Mouse (Mus musculus) left cerebral cortex, postnatal 25 days (tissue): Measurements from ENCODE around the gene Cd6. TPM values are rescaled to one million over a fixed set of nuclear protein-coding genes. Genes with fewer than 3 reads are reported as not detected.

ENCODE experiments used
- DNase-seq, 2 experiments: peaks; one replicate each; pipeline ENCODE4 v3.0.0; 2022; ENCODE audit warnings: low spot score in 2 of 2, mixed read lengths in 1 of 2
- intact Hi-C: fragments of 180-260 bp; cut with DNase I; formaldehyde crosslinking; loops from one replicate; pipeline ENCODE4 v1.15.1; 2025
- total RNA-seq, 2 experiments: library from RNA; stranded (reverse); gene quantifications; 2 replicates each; pipeline ENCODE4 v1.2.3; 2021

Gene Cd6
- total RNA-seq, 2 experiments from 2014 or later: 1.9 to 3.3 TPM

GRCm38 (mm10) chr19:10841721-10842626 lies 12.1 kb upstream of the Cd6 start:
- peak in 1 of 2 experiments; percentile 42 for DNase-seq
- intact Hi-C loops: no loop called here

GRCm38 (mm10) chr19:10839010-10839892 lies 9.4 kb upstream of the Cd6 start, which contains the start of gene Slc15a3:
TSS of gene Slc15a3 (plus strand) at chr19:10839727.
- intact Hi-C loops: no loop called here
- no peak for DNase-seq

GRCm38 (mm10) chr19:10835671-10836070 lies 5.8 kb upstream of the Cd6 start:
- intact Hi-C loops: no loop called here
- no peak for DNase-seq

DNA sequence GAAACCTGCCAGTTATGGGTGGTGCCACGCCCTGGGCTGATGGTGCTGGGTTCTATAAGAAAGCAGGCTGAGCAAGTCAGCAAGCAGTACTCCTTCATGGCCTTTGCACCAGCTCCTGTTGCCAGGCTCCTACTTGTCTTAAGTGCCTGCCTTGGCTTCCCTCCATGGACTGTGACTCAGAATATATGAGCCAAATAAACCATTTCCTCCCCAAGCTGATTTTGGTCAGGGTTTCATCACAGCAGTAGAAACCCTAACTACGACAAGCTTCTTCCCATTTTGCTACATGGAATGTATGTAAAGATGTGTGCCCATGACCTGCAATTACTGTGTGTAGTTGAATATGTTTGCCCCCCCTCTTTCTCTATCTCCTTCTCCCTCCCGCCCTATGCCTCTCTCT lies 3.8 kb upstream of the Cd6 start:
- DNase-seq: no peak
- intact Hi-C loops: no loop called here

DNA sequence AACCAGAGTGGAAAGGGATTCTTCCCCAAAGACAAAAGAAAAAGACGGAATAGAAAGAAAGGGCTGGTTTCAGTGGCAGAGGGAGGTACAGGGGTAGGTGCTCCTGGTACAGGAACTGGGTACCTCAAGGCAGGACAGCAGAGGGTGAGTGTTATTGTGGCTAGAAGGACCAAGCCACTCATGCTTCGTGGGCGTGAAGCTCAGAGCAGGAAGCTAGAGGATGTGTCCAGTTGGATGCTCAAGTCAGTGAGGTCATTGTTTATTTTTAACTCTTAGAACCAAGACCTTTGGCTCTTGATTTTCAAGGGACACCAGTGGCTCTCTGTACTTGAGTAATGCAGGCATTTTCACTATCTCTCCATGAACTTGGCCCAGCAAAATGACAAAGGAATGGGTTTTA lies 2.2 kb upstream of the Cd6 start:
- intact Hi-C loops: no loop called here
- DNase-seq: no peak

DNA sequence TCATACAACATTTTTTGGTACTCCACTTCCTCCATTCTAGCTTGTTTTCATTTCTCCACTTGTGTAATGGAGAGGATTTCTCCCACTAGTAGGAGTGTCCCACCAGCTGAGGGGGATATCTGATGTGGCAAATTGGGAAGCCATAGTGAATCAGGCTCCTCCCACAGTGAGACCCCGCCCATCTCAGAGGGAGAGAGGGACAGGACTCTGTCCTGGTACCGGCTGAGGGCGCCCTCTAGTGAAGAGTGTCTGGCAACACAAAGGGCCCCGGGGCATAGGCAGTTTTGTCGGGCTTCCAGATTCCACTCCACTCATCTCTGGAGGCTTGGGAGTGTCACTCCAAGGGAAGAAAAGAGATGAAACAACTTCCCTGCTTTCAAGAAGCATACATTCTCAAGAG lies 1.6 kb upstream of the Cd6 start:
- intact Hi-C loops: no loop called here
- DNase-seq: peak in 1 of 2 experiments; percentile 40

DNA sequence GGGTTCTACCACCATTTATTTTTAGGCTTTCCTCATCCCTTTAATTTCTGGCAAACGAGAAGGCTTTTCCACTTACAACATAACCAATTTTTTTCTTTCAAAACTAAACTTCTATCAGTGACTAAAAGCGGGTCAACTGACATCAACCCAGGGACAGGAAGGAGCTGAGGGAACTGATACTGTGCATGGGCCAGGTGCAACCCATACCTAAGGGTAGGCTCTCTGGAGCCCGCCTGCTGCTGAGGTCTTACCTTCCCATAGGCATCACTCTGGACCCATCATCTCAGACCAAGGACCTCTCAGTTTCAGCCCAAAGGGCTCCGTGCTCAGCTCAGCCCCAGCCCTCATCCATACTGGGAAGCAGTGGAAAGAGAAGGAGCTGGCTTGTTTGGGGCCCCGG lies 1.5 kb downstream of the Cd6 start:
- DNase-seq: no peak
- intact Hi-C loops: loop anchor here (5.0 kb wide), 1 partner anchor 161 kb away; no protein-coding TSS in a partner anchor

DNA sequence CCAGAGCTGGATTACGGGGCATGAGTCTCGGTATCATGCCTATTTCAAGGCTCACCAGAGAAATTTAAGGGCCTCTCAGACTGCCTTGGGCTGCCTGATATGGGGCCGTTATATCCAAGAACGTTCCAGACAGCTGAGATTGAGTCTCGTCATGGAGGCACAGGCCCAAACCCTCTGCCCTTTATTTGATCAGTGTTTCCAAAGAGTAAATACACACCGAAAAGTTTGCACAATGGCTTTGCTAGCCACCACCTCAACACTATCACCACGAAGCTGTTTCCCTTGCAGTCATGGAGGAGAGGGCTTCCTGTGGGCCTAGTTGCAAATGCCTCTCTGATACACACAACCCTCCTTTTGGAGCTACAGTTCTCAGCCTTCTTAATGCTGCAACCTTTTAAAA lies 5.8 kb downstream of the Cd6 start:
- intact Hi-C loops: no loop called here
- no peak for DNase-seq

GRCm38 (mm10) chr19:10822534-10822933 lies 7.3 kb downstream of the Cd6 start:
- intact Hi-C loops: no loop called here
- no peak for DNase-seq

GRCm38 (mm10) chr19:10821319-10821718 lies 8.5 kb downstream of the Cd6 start:
- DNase-seq: no peak
- intact Hi-C loops: no loop called here

DNA sequence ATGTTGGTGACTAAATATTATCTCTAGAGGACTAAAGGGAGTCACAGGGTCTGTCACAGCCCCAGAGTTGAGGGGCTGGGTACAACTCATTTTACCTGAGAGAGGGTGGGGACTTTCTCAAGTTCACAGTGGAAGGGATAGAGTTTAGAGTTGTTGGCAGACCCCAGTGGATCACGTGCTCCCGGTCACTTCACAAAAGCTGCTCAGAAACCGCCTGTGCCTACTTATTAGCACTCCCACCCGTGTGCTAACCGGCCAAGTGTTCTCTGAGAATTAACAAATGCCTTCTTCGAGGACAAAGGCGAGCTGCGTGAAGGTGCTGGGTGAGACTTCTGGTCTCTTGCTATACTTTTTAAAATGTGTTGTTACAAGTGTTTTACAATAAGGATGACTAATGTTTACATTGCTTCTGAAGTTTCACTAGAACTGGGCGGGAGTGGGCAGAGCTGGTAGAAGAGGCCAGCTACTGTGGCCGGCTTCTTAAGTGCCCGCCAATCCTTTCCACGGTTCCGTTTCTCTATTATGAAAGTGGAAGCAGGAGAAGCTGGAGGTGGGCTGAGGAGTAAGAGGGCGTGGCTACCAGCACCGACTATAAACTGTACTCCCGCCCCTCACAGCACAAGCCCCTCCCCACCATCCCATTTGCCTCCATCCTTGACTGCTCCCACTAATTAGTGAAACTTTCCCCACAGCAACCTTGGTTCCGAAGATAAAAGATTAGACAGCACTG lies 11.5 kb downstream of the Cd6 start:
- DNase-seq: peak in 1 of 2 experiments; percentile 47
- intact Hi-C loops: no loop called here

GRCm38 (mm10) chr19:10816462-10816861 lies 13.4 kb downstream of the Cd6 start:
- DNase-seq: no peak
- intact Hi-C loops: no loop called here

- intact Hi-C loops: no loop called here
- no peak for DNase-seq
Measured at GRCm38 (mm10) chr19:10815871-10816270, 14.0 kb downstream of the Cd6 start.

- no peak for DNase-seq
- intact Hi-C loops: loop anchor here (5.0 kb wide), 1 partner anchor 102 kb away; no protein-coding TSS in a partner anchor
Measured at GRCm38 (mm10) chr19:10813905-10814304, 16.0 kb downstream of the Cd6 start.

DNA sequence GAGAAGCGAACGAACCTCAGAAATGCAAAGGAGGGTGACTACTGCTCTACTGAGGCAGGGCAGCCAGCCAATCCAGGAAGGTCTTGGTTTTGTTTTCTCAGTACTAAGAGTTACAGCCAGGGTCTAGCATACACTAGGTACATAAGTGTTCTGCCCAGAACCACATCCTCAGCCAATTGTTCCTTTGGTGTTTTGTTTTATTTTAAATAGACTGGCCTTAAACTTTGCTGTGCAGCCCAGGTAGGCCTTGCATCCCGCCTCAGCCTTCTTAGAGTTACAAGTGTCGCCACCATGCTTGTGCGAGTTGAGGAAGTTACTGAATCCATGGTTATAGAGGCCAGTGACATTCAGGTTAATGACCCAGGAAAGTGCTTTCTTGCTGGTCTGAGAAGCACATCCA lies 16.8 kb downstream of the Cd6 start:
- intact Hi-C loops: loop anchor here (5.0 kb wide), 1 partner anchor 101 kb away; no protein-coding TSS in a partner anchor
- DNase-seq: no peak

GRCm38 (mm10) chr19:10811471-10811870 lies 18.4 kb downstream of the Cd6 start:
- intact Hi-C loops: loop anchor here (5.0 kb wide), 1 partner anchor 99 kb away; no protein-coding TSS in a partner anchor
- DNase-seq: no peak

- intact Hi-C loops: loop anchor here (1.0 to 5.0 kb wide), 2 partner anchors 25 to 98 kb away; no protein-coding TSS in a partner anchor
- DNase-seq: no peak
Measured at GRCm38 (mm10) chr19:10810176-10810492, 19.7 kb downstream of the Cd6 start.

GRCm38 (mm10) chr19:10809428-10810175 lies 20.3 kb downstream of the Cd6 start:
- intact Hi-C loops: loop anchor here (1.0 to 5.0 kb wide), 3 partner anchors 24 to 97 kb away; partner anchors contain the start of gene Tmem109
- DNase-seq: peak; percentile 80 to 96
